Mouse (Mus musculus) liver, embryonic 16.5 days (tissue): ENCODE measurements around the gene Tbc1d16. TPM values are rescaled to one million over a fixed set of nuclear protein-coding genes. Genes with fewer than 3 reads are reported as not detected.

Source experiments
- ATAC-seq: fragments of 200-750 bp; cut with Nextera tagmentation; 2 replicates; pipeline ENCODE4 v1.8.0; 2017; ENCODE audit warnings: low read depth, mild to moderate bottlenecking, moderate number of reproducible peaks, moderate library complexity
- H3K27ac ChIP-seq: fragments of 300-500 bp; sonication (generic); 2 replicates; pipeline ENCODE4 v1.5.1; 2014; ENCODE audit warnings: mild to moderate bottlenecking, low read length
- H3K27me3 ChIP-seq: fragments of 300-500 bp; sonication (generic); 2 replicates; pipeline ENCODE4 v1.6.1; 2014; ENCODE audit warnings: low read depth, low read length, mixed read lengths; ENCODE audit not compliant: control insufficient read depth, insufficient read depth
- H3K36me3 ChIP-seq: fragments of 300-500 bp; sonication (generic); 2 replicates; pipeline ENCODE4 v1.6.1; 2014; ENCODE audit warnings: mild to moderate bottlenecking; ENCODE audit not compliant: control insufficient read depth, insufficient read depth
- H3K4me1 ChIP-seq: fragments of 300-500 bp; sonication (generic); 2 replicates; pipeline ENCODE4 v1.6.1; 2014; ENCODE audit warnings: low read depth, low read length, mixed read lengths; ENCODE audit not compliant: control insufficient read depth
- H3K4me2 ChIP-seq: fragments of 300-500 bp; sonication (generic); 2 replicates; pipeline ENCODE4 v1.6.1; 2014; ENCODE audit warnings: low read depth, low read length, mixed read lengths
- H3K4me3 ChIP-seq: fragments of 300-500 bp; sonication (generic); 2 replicates; pipeline ENCODE4 v1.5.1; 2014; ENCODE audit warnings: low read depth, mild to moderate bottlenecking, low read length
- H3K9ac ChIP-seq: fragments of 300-500 bp; sonication (generic); 2 replicates; pipeline ENCODE4 v1.6.1; 2014; ENCODE audit warnings: low read depth, low read length
- H3K9me3 ChIP-seq: fragments of 300-500 bp; sonication (generic); replicated peaks from 2 replicates; pipeline ENCODE4 v1.6.1; 2016; ENCODE audit warnings: low read length; ENCODE audit not compliant: control insufficient read depth
- WGBS: fragments of 180-500 bp; shearing (Covaris S2); extraction: QIAGEN DNeasy Blood & Tissue Kit; methylation state at CpG from one replicate; pipeline ENCODE4 v1.1.7; 2014; ENCODE audit not compliant: insufficient replicate concordance; 5-methylcytosine and 5-hydroxymethylcytosine counted together
- polyA plus RNA-seq: library from polyadenylated mRNA; unstranded; fragments of >200 nt; fragmentation: Nextera tagmentation; extraction: Ambion mirVana; gene quantifications from 2 replicates; pipeline ENCODE4 v1.2.1, GENCODE M21; 2015

Gene Tbc1d16
- polyA plus RNA-seq, 1 experiment from 2014 or later: 1.8 TPM

DNA sequence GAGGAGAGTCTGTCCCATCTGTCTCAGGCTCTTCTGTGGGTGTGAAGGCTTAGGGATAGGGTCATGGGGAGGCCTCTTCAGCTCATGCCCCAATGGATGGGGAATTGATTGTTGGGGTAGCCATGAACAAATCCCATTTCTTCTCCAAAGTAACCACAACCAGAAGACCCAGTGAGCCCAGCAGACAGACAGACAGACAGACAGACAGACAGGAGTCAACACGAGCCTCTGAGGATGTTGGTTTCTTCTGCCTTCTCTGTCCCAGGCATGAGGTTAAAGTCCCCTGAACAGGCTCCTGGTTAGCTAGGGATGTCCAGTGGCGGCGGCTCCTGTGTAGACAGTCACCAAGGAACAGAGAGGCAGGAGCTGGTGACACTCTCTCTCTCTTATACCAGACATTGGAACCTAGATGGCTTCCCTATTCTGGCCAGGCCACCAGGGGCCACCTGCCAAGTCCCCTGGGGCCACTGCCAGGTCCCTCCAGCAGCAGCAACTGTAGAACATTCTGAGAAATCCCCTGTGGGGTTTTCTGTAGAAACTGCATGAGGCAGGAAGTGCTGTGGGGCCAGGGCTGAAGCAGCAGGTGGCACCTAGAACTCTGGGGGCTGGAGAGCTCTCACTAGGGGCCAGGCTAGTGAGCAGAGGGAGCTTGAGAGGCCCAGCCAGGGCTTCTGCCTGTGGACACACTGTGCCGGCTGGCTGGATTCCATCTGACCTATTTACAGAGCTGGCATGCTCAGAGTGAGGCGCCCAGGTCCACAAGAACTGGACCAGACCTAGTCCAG, 94.7 kb downstream of the Tbc1d16 start:
- no peaks in the 10 kb centered on the region for H3K9me3 ChIP-seq
- H3K4me3 ChIP-seq: no peak overlapping the region
- peaks cover 8% of the 10 kb centered on the region for H3K4me1 ChIP-seq
- H3K4me2 ChIP-seq: no peak overlapping the region
- WGBS: 38% methylated on average over 5 of the region's 5 CpGs
- no peaks in the 10 kb centered on the region for H3K36me3 ChIP-seq
- H3K27ac ChIP-seq: 0 out of 2 replicates have a peak overlapping the region, but pooled peaks have one; percentile 10
- no peak overlapping the region for H3K9ac ChIP-seq
- peak; percentile 68 for ATAC-seq
- peaks cover 4% of the 10 kb centered on the region for H3K27me3 ChIP-seq

- Histone ChIP-seq H3K4me3 (no peak overlapping the region), H3K4me1 (peaks cover 13% of the 10 kb centered on the region), H3K9me3 (no peaks in the 10 kb centered on the region), H3K27ac (no peak overlapping the region), H3K36me3 (no peaks in the 10 kb centered on the region), H3K9ac (no peak overlapping the region), H3K27me3 (peaks cover 4% of the 10 kb centered on the region), H3K4me2 (no peak overlapping the region)
- no peak for ATAC-seq
- 62% methylated on average over 14 of the region's 14 CpGs for WGBS
Measured at GRCm38 (mm10) chr11:119132198-119133035, 95.9 kb downstream of the Tbc1d16 start.

GRCm38 (mm10) chr11:119130081-119130765, 98.1 kb downstream of the Tbc1d16 start:
- Histone ChIP-seq H3K4me2 (no peak overlapping the region), H3K27me3 (peaks cover 4% of the 10 kb centered on the region), H3K9me3 (no peaks in the 10 kb centered on the region), H3K4me3 (no peak overlapping the region), H3K4me1 (peaks cover 24% of the 10 kb centered on the region), H3K36me3 (no peaks in the 10 kb centered on the region), H3K9ac (no peak overlapping the region), H3K27ac (no peak overlapping the region)
- ATAC-seq: no peak
- 17% methylated on average over 24 of the region's 24 CpGs for WGBS

GRCm38 (mm10) chr11:119129281-119130058, 98.8 kb downstream of the Tbc1d16 start:
- Histone ChIP-seq H3K4me2 (no peak overlapping the region), H3K4me1 (peaks cover 24% of the 10 kb centered on the region), H3K9me3 (no peaks in the 10 kb centered on the region), H3K27me3 (peaks cover 4% of the 10 kb centered on the region), H3K36me3 (no peaks in the 10 kb centered on the region), H3K4me3 (no peak overlapping the region), H3K9ac (no peak overlapping the region; the same call in 1 of the 2 replicates), H3K27ac (no peak overlapping the region)
- ATAC-seq: no peak
- WGBS: 47% methylated on average over 18 of the region's 18 CpGs

- peaks cover 18% of the 10 kb centered on the region for H3K4me1 ChIP-seq
- 43% methylated on average over 11 of the region's 11 CpGs for WGBS
- H3K4me3 ChIP-seq: no peak overlapping the region
- H3K27ac ChIP-seq: no peak overlapping the region
- no peak overlapping the region; the same call in 1 of the 2 replicates for H3K9ac ChIP-seq
- no peak for ATAC-seq
- peaks cover 4% of the 10 kb centered on the region for H3K27me3 ChIP-seq
- H3K4me2 ChIP-seq: no peak overlapping the region
- no peaks in the 10 kb centered on the region for H3K9me3 ChIP-seq
- H3K36me3 ChIP-seq: no peaks in the 10 kb centered on the region
Measured at GRCm38 (mm10) chr11:119128668-119129280, 99.5 kb downstream of the Tbc1d16 start.

DNA sequence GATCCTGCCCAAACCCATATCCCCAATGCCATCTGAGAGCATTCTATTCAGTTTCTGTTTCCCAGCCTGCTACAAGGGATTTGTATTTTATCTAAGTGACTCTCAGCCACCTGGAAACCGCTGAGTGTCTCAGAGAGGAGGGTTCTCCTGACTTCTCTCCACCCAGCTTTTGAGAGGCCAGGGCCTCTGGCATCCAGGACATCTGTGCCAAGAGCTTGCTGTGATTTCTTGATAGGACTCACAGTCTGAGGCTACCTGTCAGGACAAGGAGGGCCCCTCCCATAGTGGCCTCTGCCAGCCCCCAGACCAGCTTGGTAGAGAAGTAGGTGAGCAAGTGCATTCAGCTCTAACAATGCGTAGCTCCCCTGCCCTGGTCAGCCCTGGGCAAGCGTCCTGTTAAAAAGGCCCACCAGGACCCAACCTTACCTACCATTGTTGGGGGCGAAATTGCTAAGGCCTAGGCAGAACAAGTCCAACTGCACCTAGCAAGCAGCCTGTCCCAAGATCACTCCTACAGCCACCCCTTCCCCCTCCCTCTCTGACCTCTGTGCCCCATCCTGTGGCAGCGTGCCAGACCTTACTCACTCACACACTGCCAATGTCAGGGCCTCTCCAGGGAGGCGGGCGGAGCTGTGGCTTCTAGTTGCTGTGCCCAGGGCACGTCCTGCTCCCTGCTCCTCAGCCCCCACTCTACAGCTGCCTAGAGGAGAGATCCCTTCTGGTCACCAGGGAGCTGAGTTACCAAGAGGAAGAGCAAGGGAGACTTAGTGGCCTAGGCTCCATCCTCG, 100.4 kb downstream of the Tbc1d16 start:
- Histone ChIP-seq H3K27ac (no peak overlapping the region), H3K4me1 (peaks cover 16% of the 10 kb centered on the region), H3K4me3 (no peak overlapping the region), H3K27me3 (peaks cover 4% of the 10 kb centered on the region), H3K4me2 (no peak overlapping the region), H3K36me3 (no peaks in the 10 kb centered on the region), H3K9ac (no peak overlapping the region), H3K9me3 (no peaks in the 10 kb centered on the region)
- 41% methylated on average over 9 of the region's 9 CpGs for WGBS
- peak; percentile 48 for ATAC-seq

- no peaks in the 10 kb centered on the region for H3K36me3 ChIP-seq
- no peak overlapping the region for H3K4me2 ChIP-seq
- H3K9ac ChIP-seq: no peak overlapping the region
- no peak overlapping the region for H3K4me3 ChIP-seq
- no peaks in the 10 kb centered on the region for H3K9me3 ChIP-seq
- 49% methylated on average over 12 of the region's 12 CpGs for WGBS
- ATAC-seq: no peak
- H3K27me3 ChIP-seq: peaks cover 4% of the 10 kb centered on the region
- peak overlapping the region; percentile 46; the same call in 1 of the 2 replicates for H3K27ac ChIP-seq
- peaks cover 16% of the 10 kb centered on the region for H3K4me1 ChIP-seq
Measured at GRCm38 (mm10) chr11:119127147-119127546, 101.2 kb downstream of the Tbc1d16 start.
